Mouse (Mus musculus) bone marrow macrophage, adult 2 months (primary cell): ENCODE measurements around the gene Lrr1. TPM values are rescaled to one million over a fixed set of nuclear protein-coding genes. Genes with fewer than 3 reads are reported as not detected.

Source experiments
- H3K27ac ChIP-seq: 2 replicates; pipeline ENCODE4 v1.5.1; 2012; ENCODE audit warnings: low read depth, low read length; ENCODE audit not compliant: insufficient read depth
- H3K4me1 ChIP-seq: 2 replicates; pipeline ENCODE4 v1.6.1; 2012; ENCODE audit warnings: low read length; ENCODE audit not compliant: control insufficient read depth, insufficient read depth
- H3K4me3 ChIP-seq: 2 replicates; pipeline ENCODE4 v1.5.1; 2012; ENCODE audit warnings: mild to moderate bottlenecking, low read length, moderate library complexity; ENCODE audit not compliant: insufficient read depth
- CTCF ChIP-seq: IDR thresholded peaks from 2 replicates; pipeline ENCODE4 v1.5.1; 2012; ENCODE audit warnings: low read depth, mild to moderate bottlenecking, low read length, moderate library complexity
- POLR2A ChIP-seq: IDR thresholded peaks from 2 replicates; pipeline ENCODE4 v1.6.1; 2012; ENCODE audit warnings: mild to moderate bottlenecking, low read depth, low read length, borderline replicate concordance
- polyA plus RNA-seq: library from polyadenylated mRNA; stranded (reverse); fragments of >200 nt; gene quantifications from 2 replicates; pipeline ENCODE4 v1.2.4, GENCODE M21; 2012; ENCODE audit not compliant: missing spikeins, insufficient read depth, insufficient read length

Lrr1 gene
- polyA plus RNA-seq, 1 experiment, result 5.7 TPM

- peaks cover 7% of the 10 kb centered on the region for H3K4me1 ChIP-seq
- peak overlapping the region; percentile 96 for H3K4me3 ChIP-seq
- no peak for TF ChIP-seq CTCF
- no peak for TF ChIP-seq POLR2A
- H3K27ac ChIP-seq, result peak overlapping the region; percentile 80
These were observed 16.0 kb downstream of the Lrr1 start for GRCm38 (mm10) chr12:69184342-69185295.

- Histone ChIP-seq H3K4me1 (peaks cover 7% of the 10 kb centered on the region), H3K4me3 (peak overlapping the region; percentile 96), H3K27ac (peak overlapping the region; percentile 80; the same call in 1 of the 2 replicates)
- TF ChIP-seq CTCF (no peak), POLR2A (no peak)
These were observed 16.8 kb downstream of the Lrr1 start for GRCm38 (mm10) chr12:69185371-69185770.

- Histone ChIP-seq H3K27ac (no peak overlapping the region), H3K4me3 (0 out of 2 replicates have a peak overlapping the region, but pooled peaks have one; percentile 1), H3K4me1 (peaks cover 7% of the 10 kb centered on the region)
- TF ChIP-seq CTCF (no peak), POLR2A (no peak)
These were observed 18.3 kb downstream of the Lrr1 start for GRCm38 (mm10) chr12:69186811-69187471.

- Histone ChIP-seq H3K4me1 (peaks cover 9% of the 10 kb centered on the region), H3K27ac (no peak overlapping the region), H3K4me3 (no peak overlapping the region)
- TF ChIP-seq POLR2A (no peak), CTCF (no peak)
These were observed 21.5 kb downstream of the Lrr1 start for GRCm38 (mm10) chr12:69190074-69190473.

- Histone ChIP-seq H3K27ac (no peak overlapping the region), H3K4me3 (no peak overlapping the region), H3K4me1 (peaks cover 9% of the 10 kb centered on the region)
- TF ChIP-seq CTCF (no peak), POLR2A (no peak)
These were observed 21.9 kb downstream of the Lrr1 start for GRCm38 (mm10) chr12:69190522-69190921.

GRCm38 (mm10) chr12:69191396-69191795 lies 22.8 kb downstream of the Lrr1 start:
- TF ChIP-seq CTCF, result no peak
- TF ChIP-seq POLR2A, result no peak
- peaks cover 9% of the 10 kb centered on the region for H3K4me1 ChIP-seq
- no peak overlapping the region for H3K27ac ChIP-seq
- no peak overlapping the region for H3K4me3 ChIP-seq

- Histone ChIP-seq H3K4me1 (peaks cover 2% of the 10 kb centered on the region; the same call in 1 of the 2 replicates), H3K27ac (no peak overlapping the region), H3K4me3 (no peak overlapping the region)
- TF ChIP-seq CTCF (no peak), POLR2A (no peak)
These were observed 24.0 kb downstream of the Lrr1 start for GRCm38 (mm10) chr12:69192637-69193036.

- TF ChIP-seq CTCF (no peak), POLR2A (no peak)
- H3K27ac ChIP-seq, result peak within 1 kb of the TSS; percentile 55
- H3K4me1 ChIP-seq, result peaks cover 12% of the 10 kb centered on the region
- peak within 1 kb of the TSS; percentile 94 for H3K4me3 ChIP-seq
These were observed 28.1 kb downstream of the Lrr1 start, which contains the start of gene Gm49383 for GRCm38 (mm10) chr12:69196444-69197377. TSS of gene Gm49383 (minus strand) at chr12:69197104.

- TF ChIP-seq POLR2A, result no peak
- TF ChIP-seq CTCF, result no peak
- Histone ChIP-seq H3K27ac (peak overlapping the region; percentile 55), H3K4me3 (peak overlapping the region; percentile 94), H3K4me1 (peaks cover 12% of the 10 kb centered on the region)
These were observed 29.0 kb downstream of the Lrr1 start for GRCm38 (mm10) chr12:69197378-69198163.
